Mouse (Mus musculus): ENCODE measurements around the gene 2410004P03Rik. TPM values are rescaled to one million over a fixed set of nuclear protein-coding genes. Genes with fewer than 3 reads are reported as not detected.

Gene 2410004P03Rik
- total RNA-seq (2012; rRNA removed) (not detected in 2 replicates), total RNA-seq (2014; rRNA removed) (not detected in 2 replicates), polyA plus RNA-seq (2012; ENCODE audit: insufficient read length, low read depth) (0.09 TPM in 1 of 2 replicates, not detected in the other)

GRCm38 (mm10) chr12:17011100-17011870, at the start of gene 2410004P03Rik:
TSS of gene 2410004P03Rik (minus strand) at chr12:17011727.
- no peak within 1 kb of the TSS for H3K27ac ChIP-seq (ENCODE audit: insufficient read depth, low read depth)
- H3K4me3 ChIP-seq (replicated peaks in 1 of 3; ENCODE audit: low read depth in 2 of 3, low read length in 2 of 3, poor library complexity in 1 of 3), result no peak within 1 kb of the TSS
- in situ Hi-C loops (cut with MboI; ENCODE audit: low pct_ligation_motif_present, low pct_unique_long_range_greater_than_20kb, low sequenced_read_pairs) (no loop called here), dilution Hi-C loops (cut with MboI; ENCODE audit: extremely low pct_ligation_motif_present, extremely low pct_unique_long_range_greater_than_20kb, low sequenced_read_pairs) (no loop called here)
- peaks cover 14% of the 10 kb centered on the region for H3K9me3 ChIP-seq (replicated peaks; ENCODE audit: low read length)
- no peaks in the 10 kb centered on the region for H3K36me3 ChIP-seq (replicated peaks in 1 of 2; ENCODE audit: control insufficient read depth in 1 of 2, insufficient read depth in 1 of 2, low read length in 1 of 2)
- no peak within 1 kb of the TSS for H3K4me2 ChIP-seq (ENCODE audit: insufficient read depth, low read depth, poor library complexity, severe bottlenecking)
- no peaks in the 10 kb centered on the region for H3K27me3 ChIP-seq (replicated peaks)
- no peaks in the 10 kb centered on the region; the same call in 1 of the 2 replicates for H3K79me2 ChIP-seq (replicated peaks; ENCODE audit: control insufficient read depth, extremely low read depth, insufficient read depth, poor library complexity, severe bottlenecking)
- TF ChIP-seq JUN (IDR thresholded peaks at IDR 0.05; ENCODE audit: insufficient read depth, low read depth, low read length) (no peak), ZNF384 (IDR thresholded peaks at IDR 0.05; ENCODE audit: low read depth, low read length) (no peak), POLR2AphosphoS2 (IDR thresholded peaks at IDR 0.05; ENCODE audit: low read depth, low read length) (no peak), IRF4 (IDR thresholded peaks at IDR 0.05; ENCODE audit: low read depth, low read length) (no peak), CTCF (conservative IDR thresholded peaks at IDR 0.05 in 1 of 2, IDR thresholded peaks at IDR 0.05 in 1 of 2; ENCODE audit: low read depth in 2 of 2, low read length in 2 of 2) (peak in 1 of 2 experiments; percentile 71; a peak in 2 of 4 replicates), MYC (IDR thresholded peaks at IDR 0.05; ENCODE audit: low read depth, low read length) (no peak), PAX5 (IDR thresholded peaks at IDR 0.05; ENCODE audit: low read length) (no peak), ELF1 (IDR thresholded peaks at IDR 0.05; ENCODE audit: low read depth, low read length) (no peak), UBTF (IDR thresholded peaks at IDR 0.05; ENCODE audit: low read depth, low read length) (no peak), MAZ (IDR thresholded peaks at IDR 0.05; ENCODE audit: low read depth, low read length) (no peak), ZC3H11A (IDR thresholded peaks at IDR 0.05; ENCODE audit: low read depth, low read length) (no peak), NRF1 (IDR thresholded peaks at IDR 0.05; ENCODE audit: low read depth, low read length) (no peak), CHD1 (IDR thresholded peaks at IDR 0.05; ENCODE audit: low read depth, low read length) (no peak), KAT2A (IDR thresholded peaks at IDR 0.05; ENCODE audit: insufficient replicate concordance, low read length) (no peak), JUND (conservative IDR thresholded peaks at IDR 0.05; ENCODE audit: low read depth, low read length) (no peak), E2F4 (IDR thresholded peaks at IDR 0.05; ENCODE audit: insufficient replicate concordance, low read depth, low read length) (no peak), GABPA (IDR thresholded peaks at IDR 0.05; ENCODE audit: insufficient replicate concordance, low read depth, low read length) (no peak), ZMIZ1 (IDR thresholded peaks at IDR 0.05; ENCODE audit: low read depth, low read length) (no peak), RAD21 (IDR thresholded peaks at IDR 0.05; ENCODE audit: low read depth, low read length) (peak; percentile 58), SMC3 (IDR thresholded peaks at IDR 0.05; ENCODE audit: low read depth, low read length) (peak; percentile 79)
- H3K4me1 ChIP-seq (ENCODE audit: control insufficient read depth in 1 of 2, insufficient read depth in 2 of 2), result no peaks in the 10 kb centered on the region
- no peak within 1 kb of the TSS for H3K9ac ChIP-seq (ENCODE audit: insufficient read depth, low read depth)
- DNase-seq (ENCODE audit: extremely low read depth), result peak; percentile 56
